Mouse (Mus musculus) limb, embryonic 13.5 days (tissue): ENCODE measurements around the gene Pmm2. TPM values are rescaled to one million over a fixed set of nuclear protein-coding genes. Genes with fewer than 3 reads are reported as not detected.

ENCODE experiments used
- ATAC-seq: fragments of 200-750 bp; cut with Nextera tagmentation; 2 replicates; pipeline ENCODE4 v1.8.0; 2017; ENCODE audit warnings: low read depth, moderate number of reproducible peaks, moderate TSS enrichment; ENCODE audit not compliant: low FRiP score
- H3K27ac ChIP-seq: fragments of 300-500 bp; sonication (generic); 2 replicates; pipeline ENCODE4 v1.5.1; 2015; ENCODE audit warnings: inconsistent platforms, mild to moderate bottlenecking, moderate library complexity
- H3K27me3 ChIP-seq: fragments of 300-500 bp; sonication (generic); 2 replicates; pipeline ENCODE4 v1.6.1; 2015; ENCODE audit warnings: mild to moderate bottlenecking, inconsistent platforms
- H3K36me3 ChIP-seq: fragments of 300-500 bp; sonication (generic); 2 replicates; pipeline ENCODE4 v1.6.1; 2015; ENCODE audit warnings: inconsistent platforms, mild to moderate bottlenecking, moderate library complexity
- H3K4me1 ChIP-seq: fragments of 300-500 bp; sonication (generic); 2 replicates; pipeline ENCODE4 v1.6.1; 2015; ENCODE audit warnings: inconsistent platforms
- H3K4me2 ChIP-seq: fragments of 300-500 bp; sonication (generic); replicated peaks from 2 replicates; pipeline ENCODE4 v1.6.1; 2015; ENCODE audit warnings: inconsistent platforms, mild to moderate bottlenecking, moderate library complexity
- H3K4me3 ChIP-seq: fragments of 300-500 bp; sonication (generic); 2 replicates; pipeline ENCODE4 v1.5.1; 2015; ENCODE audit warnings: moderate library complexity, mild to moderate bottlenecking, inconsistent platforms
- H3K9ac ChIP-seq: fragments of 300-500 bp; sonication (generic); 2 replicates; pipeline ENCODE4 v1.6.1; 2015; ENCODE audit warnings: mild to moderate bottlenecking, inconsistent platforms
- H3K9me3 ChIP-seq: fragments of 300-500 bp; sonication (generic); 2 replicates; pipeline ENCODE4 v1.6.1; 2016; ENCODE audit warnings: inconsistent platforms
- WGBS: fragments of 180-500 bp; shearing (Covaris S2); methylation state at CpG from one replicate; pipeline ENCODE4 v1.1.7; 2015; 5-methylcytosine and 5-hydroxymethylcytosine counted together
- polyA plus RNA-seq: library from polyadenylated mRNA; unstranded; fragments of >200 nt; fragmentation: Nextera tagmentation; extraction: Ambion mirVana; gene quantifications from 2 replicates; pipeline ENCODE4 v1.2.1, GENCODE M21; 2015

Pmm2 gene
- polyA plus RNA-seq, 1 experiment from 2014 or later, result 53.3 TPM

DNA sequence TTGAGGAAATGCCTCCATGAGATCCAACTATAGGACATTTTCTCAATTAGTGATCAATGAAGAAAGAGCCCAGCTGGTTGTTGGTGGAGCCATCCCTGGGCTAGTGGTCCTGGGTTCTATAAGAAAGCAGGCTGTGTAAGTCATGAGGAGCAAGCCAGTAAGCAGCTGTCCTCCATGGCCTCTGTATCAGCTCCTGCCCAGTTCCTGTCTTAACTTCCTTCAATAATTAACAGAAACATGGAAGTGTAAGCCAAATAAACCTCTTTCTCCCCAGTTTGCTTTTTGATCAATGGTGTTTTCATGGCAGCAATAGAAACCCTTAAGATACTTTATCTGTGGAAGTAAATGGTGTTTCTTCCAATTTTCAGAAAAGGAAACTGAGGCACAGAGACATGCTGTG, 35.3 kb downstream of the Pmm2 start:
- Histone ChIP-seq H3K4me1 (peaks cover 32% of the 10 kb centered on the region), H3K27me3 (0 out of 2 replicates have a peak, but pooled peaks cover 8% of the 10 kb centered on the region), H3K27ac (no peak overlapping the region), H3K9ac (no peak overlapping the region), H3K9me3 (no peaks in the 10 kb centered on the region), H3K4me3 (no peak overlapping the region), H3K36me3 (peaks cover 6% of the 10 kb centered on the region; the same call in 1 of the 2 replicates), H3K4me2 (peak overlapping the region; percentile 84; the same call in 1 of the 2 replicates)
- ATAC-seq, result no peak

DNA sequence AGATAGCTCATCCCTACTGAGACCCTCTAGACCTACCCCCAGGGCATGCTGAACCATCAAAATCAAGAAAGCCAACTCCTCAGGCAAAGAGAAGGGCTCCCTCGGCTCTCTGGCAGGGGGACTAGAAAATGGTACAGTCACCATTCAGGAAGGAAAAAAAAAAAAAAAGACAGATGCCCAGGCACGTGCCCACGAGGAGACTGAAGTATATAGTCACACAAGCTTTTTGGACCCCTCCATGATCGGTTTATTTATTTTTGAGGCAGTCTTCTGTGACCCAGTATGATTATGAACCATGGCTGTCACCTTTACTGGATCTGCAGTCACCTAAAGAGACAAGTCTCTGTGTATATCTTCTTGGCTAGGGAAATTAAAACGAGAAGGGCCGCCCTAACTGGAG, 35.9 kb downstream of the Pmm2 start:
- H3K4me1 ChIP-seq, result peaks cover 28% of the 10 kb centered on the region
- H3K27ac ChIP-seq, result no peak overlapping the region
- H3K9ac ChIP-seq, result no peak overlapping the region
- 67% methylated on average over 6 of the region's 6 CpGs for WGBS
- H3K4me2 ChIP-seq, result no peak overlapping the region
- H3K4me3 ChIP-seq, result no peak overlapping the region
- H3K36me3 ChIP-seq, result peaks cover under 1% of the 10 kb centered on the region; the same call in 1 of the 2 replicates
- ATAC-seq, result no peak
- no peaks in the 10 kb centered on the region for H3K9me3 ChIP-seq
- H3K27me3 ChIP-seq, result 0 out of 2 replicates have a peak, but pooled peaks cover 8% of the 10 kb centered on the region

DNA sequence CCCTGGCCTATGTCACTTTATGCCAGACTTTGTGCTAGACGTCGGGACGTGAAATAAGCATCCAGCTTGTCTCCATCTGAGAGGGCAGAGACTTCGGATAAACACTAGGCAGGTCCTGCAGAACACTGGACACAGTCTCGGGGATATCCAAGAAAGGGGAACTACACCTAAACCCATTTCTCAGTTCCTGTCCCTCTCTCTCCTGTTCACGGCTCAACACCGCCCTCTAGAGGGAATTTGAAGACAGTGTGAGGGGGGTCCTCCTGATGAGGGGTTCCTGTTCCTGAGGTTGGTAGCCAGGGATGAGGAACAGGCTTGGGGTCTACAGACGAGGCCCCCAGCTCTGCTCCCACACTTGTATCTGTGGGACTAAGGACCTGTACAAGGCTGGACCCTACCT, 36.7 kb downstream of the Pmm2 start:
- H3K4me2 ChIP-seq, result no peak overlapping the region
- no peak overlapping the region for H3K9ac ChIP-seq
- no peak overlapping the region for H3K4me3 ChIP-seq
- 3% methylated on average over 8 of the region's 8 CpGs for WGBS
- H3K4me1 ChIP-seq, result peaks cover 20% of the 10 kb centered on the region
- H3K36me3 ChIP-seq, result no peaks in the 10 kb centered on the region
- H3K27ac ChIP-seq, result no peak overlapping the region
- ATAC-seq, result no peak
- H3K9me3 ChIP-seq, result no peaks in the 10 kb centered on the region
- 0 out of 2 replicates have a peak, but pooled peaks cover 8% of the 10 kb centered on the region for H3K27me3 ChIP-seq

DNA sequence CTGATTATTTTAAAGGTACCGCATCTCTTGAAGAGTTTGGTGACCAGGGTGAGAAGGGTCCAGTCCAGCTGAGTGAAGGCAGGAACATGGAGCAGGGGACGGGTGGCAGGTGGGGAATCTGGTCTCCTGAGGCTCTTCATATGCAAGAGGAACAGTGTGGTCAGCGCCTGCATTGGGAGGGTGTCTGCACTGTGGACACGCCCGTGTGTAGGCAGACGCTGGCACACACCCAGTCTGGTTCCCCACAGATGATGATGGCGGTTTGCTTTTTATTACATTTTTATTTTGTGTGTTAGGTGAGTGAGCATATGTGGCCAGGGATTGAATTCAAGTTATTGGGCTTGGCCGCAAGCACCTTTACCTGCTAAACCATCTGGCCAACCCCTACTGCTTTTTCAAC, 38.1 kb downstream of the Pmm2 start:
- H3K27me3 ChIP-seq, result 0 out of 2 replicates have a peak, but pooled peaks cover 8% of the 10 kb centered on the region
- no peaks in the 10 kb centered on the region for H3K36me3 ChIP-seq
- no peak overlapping the region for H3K4me2 ChIP-seq
- no peak overlapping the region for H3K27ac ChIP-seq
- no peak for ATAC-seq
- H3K4me3 ChIP-seq, result no peak overlapping the region
- H3K9ac ChIP-seq, result no peak overlapping the region
- no peaks in the 10 kb centered on the region for H3K9me3 ChIP-seq
- peaks cover 6% of the 10 kb centered on the region for H3K4me1 ChIP-seq
- WGBS, result 84% methylated on average over 8 of the region's 8 CpGs

DNA sequence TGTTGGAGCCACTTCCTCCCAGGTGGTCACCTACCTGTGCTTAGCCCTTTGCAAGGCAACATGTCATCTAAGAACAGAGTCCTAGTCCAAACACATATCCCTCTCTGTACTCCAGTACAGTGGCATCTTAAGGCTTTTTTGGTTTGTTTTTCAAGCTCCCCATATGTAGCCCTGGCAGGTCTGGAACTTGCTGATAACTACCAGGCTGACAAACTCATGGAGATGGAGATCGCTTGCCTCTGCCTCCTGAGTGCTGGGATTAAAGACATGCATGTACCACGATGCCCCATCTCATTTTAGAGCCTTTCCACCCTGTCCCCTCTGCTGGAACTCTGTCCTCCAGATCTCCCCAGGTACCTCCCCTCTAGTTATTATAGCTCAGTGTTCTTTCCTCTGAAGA, 38.8 kb downstream of the Pmm2 start:
- H3K4me3 ChIP-seq, result no peak overlapping the region
- H3K4me2 ChIP-seq, result no peak overlapping the region
- H3K4me1 ChIP-seq, result no peaks in the 10 kb centered on the region
- no peak for ATAC-seq
- no peak overlapping the region for H3K9ac ChIP-seq
- H3K36me3 ChIP-seq, result no peaks in the 10 kb centered on the region
- H3K27ac ChIP-seq, result no peak overlapping the region
- 79% methylated on average over 2 of the region's 2 CpGs for WGBS
- 0 out of 2 replicates have a peak, but pooled peaks cover 8% of the 10 kb centered on the region for H3K27me3 ChIP-seq
- H3K9me3 ChIP-seq, result no peaks in the 10 kb centered on the region

DNA sequence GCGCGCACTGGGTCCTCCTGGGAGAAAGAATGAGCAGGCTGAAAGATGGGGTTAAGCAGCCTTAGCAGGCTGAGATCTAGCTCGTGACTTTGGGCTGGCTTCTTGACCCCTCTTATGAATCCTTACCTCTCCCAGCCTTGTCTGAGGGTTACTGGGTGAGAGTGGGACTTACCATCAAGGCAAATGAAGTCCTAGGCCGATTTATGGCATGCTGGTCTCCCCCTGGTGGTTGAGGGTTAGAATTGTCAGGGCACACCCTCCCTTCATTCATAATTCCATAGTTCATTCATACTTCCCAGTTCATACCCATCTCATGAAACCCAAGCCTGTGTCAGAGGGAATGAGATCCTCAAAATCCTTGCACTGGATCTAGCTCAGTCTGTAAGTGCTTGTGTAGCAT, 39.3 kb downstream of the Pmm2 start:
- Histone ChIP-seq H3K4me2 (no peak overlapping the region), H3K9me3 (no peaks in the 10 kb centered on the region), H3K4me1 (no peaks in the 10 kb centered on the region), H3K4me3 (no peak overlapping the region), H3K27ac (no peak overlapping the region), H3K9ac (no peak overlapping the region), H3K27me3 (0 out of 2 replicates have a peak, but pooled peaks cover 8% of the 10 kb centered on the region), H3K36me3 (no peaks in the 10 kb centered on the region)
- 51% methylated on average over 4 of the region's 4 CpGs for WGBS
- no peak for ATAC-seq

DNA sequence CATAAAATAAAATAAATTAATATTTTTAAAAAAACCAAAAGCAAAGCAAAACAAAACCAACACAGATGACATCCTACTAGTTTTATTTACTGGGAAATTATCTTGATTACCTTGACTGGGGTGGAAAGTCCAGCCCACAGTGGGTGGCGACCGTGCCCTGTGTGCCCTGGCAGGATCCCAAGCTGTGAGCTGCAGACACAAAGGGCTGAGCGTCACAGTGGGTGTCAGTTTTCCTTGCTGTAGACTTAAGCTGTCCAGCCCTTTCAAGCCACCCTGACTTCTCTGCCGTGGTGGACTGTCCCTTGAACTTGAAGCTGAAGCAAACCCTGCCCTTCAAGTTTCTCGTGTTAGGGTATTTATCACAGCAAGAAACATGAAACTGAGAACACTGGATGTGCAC, 40.6 kb downstream of the Pmm2 start:
- no peak overlapping the region for H3K27ac ChIP-seq
- H3K9me3 ChIP-seq, result no peaks in the 10 kb centered on the region
- ATAC-seq, result no peak
- 61% methylated on average over 5 of the region's 5 CpGs for WGBS
- no peak overlapping the region for H3K9ac ChIP-seq
- no peaks in the 10 kb centered on the region for H3K4me1 ChIP-seq
- no peak overlapping the region for H3K4me3 ChIP-seq
- H3K36me3 ChIP-seq, result no peaks in the 10 kb centered on the region
- H3K27me3 ChIP-seq, result 0 out of 2 replicates have a peak, but pooled peaks cover 5% of the 10 kb centered on the region
- H3K4me2 ChIP-seq, result no peak overlapping the region

DNA sequence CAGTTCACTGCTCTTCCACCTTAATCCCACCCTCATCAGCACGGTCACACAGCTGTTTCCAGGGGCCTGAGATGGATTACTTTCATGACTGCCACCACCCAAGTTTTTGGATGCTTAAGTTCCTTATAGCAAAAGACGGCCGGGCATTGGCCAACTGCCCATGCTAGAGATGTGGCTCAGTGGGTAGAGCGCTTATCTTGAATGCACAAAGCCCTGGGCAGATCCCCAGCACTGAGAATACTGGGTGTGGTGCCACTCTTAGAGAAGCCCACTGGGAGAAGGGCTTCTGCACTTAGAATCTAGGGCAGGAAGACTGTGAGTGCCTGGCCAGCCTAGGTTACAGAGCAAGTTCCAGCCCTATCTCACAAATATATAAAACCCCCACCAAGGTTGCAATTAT, 41.2 kb downstream of the Pmm2 start:
- Histone ChIP-seq H3K4me2 (no peak overlapping the region), H3K27ac (no peak overlapping the region), H3K9ac (no peak overlapping the region), H3K4me3 (no peak overlapping the region), H3K36me3 (peaks cover 6% of the 10 kb centered on the region), H3K4me1 (no peaks in the 10 kb centered on the region), H3K9me3 (no peaks in the 10 kb centered on the region), H3K27me3 (no peaks in the 10 kb centered on the region)
- no peak for ATAC-seq
- WGBS, result 81% methylated on average over 4 of the region's 4 CpGs

DNA sequence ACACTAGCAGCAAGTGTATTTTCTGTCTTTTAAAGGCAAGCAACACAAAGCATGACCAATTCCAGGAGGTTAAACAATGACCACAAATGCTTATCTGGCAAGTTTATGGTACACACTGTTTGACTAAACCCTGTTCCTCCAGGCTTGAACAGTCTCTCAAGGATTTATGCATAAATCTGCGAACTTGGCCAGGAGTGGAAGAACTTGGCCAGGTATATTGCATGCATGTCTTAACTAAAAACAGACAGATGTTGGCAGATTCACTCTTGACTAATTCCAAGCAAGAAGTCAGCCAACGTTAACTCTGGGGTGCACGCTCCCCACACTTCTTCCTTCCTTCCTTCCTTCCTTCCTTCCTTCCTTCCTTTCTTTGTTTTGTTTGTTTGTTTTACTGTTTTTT, 42.3 kb downstream of the Pmm2 start:
- Histone ChIP-seq H3K4me1 (no peaks in the 10 kb centered on the region), H3K9me3 (no peaks in the 10 kb centered on the region), H3K4me2 (no peak overlapping the region), H3K4me3 (no peak overlapping the region), H3K27ac (no peak overlapping the region), H3K27me3 (no peaks in the 10 kb centered on the region), H3K9ac (no peak overlapping the region), H3K36me3 (peaks cover 8% of the 10 kb centered on the region)
- 92% methylated on average over 3 of the region's 3 CpGs for WGBS
- ATAC-seq, result no peak

DNA sequence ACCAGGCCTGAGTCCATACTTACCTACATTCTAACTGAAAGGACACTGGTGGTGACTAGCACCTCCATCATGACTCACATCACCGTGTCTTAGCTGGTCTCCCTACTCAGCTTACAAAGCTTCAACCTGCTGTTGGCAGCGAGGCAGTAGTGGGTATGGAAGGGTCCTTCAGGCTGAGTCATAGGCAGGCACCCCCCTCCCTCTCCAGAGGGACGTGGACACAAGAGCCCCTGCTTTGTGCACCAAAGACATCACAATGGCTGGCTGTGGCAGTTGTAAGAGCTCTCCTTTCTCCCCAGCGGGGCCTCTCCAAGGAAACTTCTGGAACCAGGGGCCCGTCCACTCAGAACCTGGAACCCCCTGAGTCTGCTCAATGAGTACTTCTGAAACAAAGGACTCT, 43.0 kb downstream of the Pmm2 start, which contains the start of gene Gm5767:
TSS of gene Gm5767 (plus strand) at position 301 of the 400 bp plus-strand sequence.
- no peak within 1 kb of the TSS; the same call in 1 of the 2 replicates for H3K9ac ChIP-seq

DNA sequence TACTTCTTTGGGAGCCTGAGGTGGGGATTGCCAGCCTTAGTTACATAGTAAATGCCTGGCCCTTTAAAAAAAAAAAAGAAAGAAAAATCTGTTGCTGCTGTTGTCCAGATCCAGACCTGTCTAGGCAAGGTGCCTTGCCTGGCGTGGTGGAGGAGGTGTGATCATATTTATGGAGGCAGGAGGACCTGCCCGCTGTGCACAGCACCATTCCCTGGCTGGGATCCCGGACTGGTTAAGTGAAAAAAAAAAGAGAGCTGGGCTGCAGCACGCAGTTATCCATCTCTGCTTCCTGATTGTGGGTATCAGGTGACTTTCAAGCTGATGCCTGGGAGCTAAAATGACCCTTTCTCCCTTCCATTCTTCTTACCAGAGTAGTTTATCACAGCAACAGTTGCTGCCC, 47.6 kb downstream of the Pmm2 start:
- WGBS, result 30% methylated on average over 4 of the region's 4 CpGs
- no peak for ATAC-seq

More for the DNA sequence above, 43.0 kb downstream of the Pmm2 start, which contains the start of gene Gm5767:
- no peak within 1 kb of the TSS for H3K4me2 ChIP-seq
- H3K27me3 ChIP-seq, result no peaks in the 10 kb centered on the region
- WGBS, result 82% methylated on average over 5 of the region's 5 CpGs
- no peak within 1 kb of the TSS for H3K27ac ChIP-seq
- no peaks in the 10 kb centered on the region for H3K9me3 ChIP-seq
- no peaks in the 10 kb centered on the region for H3K4me1 ChIP-seq
- H3K36me3 ChIP-seq, result peaks cover 11% of the 10 kb centered on the region
- ATAC-seq, result no peak
- H3K4me3 ChIP-seq, result no peak within 1 kb of the TSS

DNA sequence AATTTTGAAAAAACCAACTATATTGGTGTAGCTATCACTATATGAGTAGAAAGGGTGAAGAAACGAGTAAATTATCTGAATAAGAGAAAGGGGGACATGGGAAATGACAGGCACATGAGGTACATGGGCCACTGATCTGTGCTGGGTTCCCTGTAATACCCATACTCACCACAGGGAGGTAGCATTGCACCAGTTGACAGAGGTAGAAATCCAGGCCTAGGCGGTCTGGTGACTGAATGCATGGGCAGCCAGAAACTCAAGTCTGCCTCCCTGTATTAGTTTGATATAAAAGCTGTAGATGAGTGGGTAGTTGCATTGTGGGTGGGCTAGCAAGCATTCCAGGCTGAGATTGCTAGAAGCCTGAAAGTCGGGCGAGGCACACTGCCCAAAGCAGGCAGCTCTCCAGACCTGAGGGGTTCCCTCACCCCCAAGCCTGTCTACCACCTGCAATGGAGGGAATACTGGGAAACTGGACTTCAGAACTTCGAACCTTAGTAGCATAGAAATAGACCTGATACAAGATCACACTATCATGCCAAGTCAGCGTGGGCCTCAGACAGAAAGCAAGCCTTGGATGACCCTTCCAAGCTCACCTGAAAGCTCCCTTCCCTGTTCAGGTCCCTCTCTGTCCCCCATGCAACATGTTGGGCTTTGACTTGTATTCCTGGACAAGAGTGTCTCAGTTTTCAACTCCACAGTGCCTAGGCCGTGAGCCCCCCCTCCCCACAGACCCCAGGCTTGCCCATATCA, 48.8 kb downstream of the Pmm2 start:
- Histone ChIP-seq H3K36me3 (peaks cover 68% of the 10 kb centered on the region), H3K4me2 (no peak overlapping the region), H3K27ac (no peak overlapping the region), H3K27me3 (no peaks in the 10 kb centered on the region), H3K4me1 (no peaks in the 10 kb centered on the region), H3K9ac (no peak overlapping the region), H3K9me3 (no peaks in the 10 kb centered on the region), H3K4me3 (no peak overlapping the region)
- WGBS, result 57% methylated on average over 7 of the region's 7 CpGs
- peak; percentile 21; the same call in 1 of the 2 replicates for ATAC-seq

More for the DNA sequence above, 47.6 kb downstream of the Pmm2 start:
- no peak overlapping the region for H3K4me2 ChIP-seq
- no peaks in the 10 kb centered on the region for H3K9me3 ChIP-seq
- peaks cover 56% of the 10 kb centered on the region for H3K36me3 ChIP-seq
- H3K27me3 ChIP-seq, result no peaks in the 10 kb centered on the region
- no peak overlapping the region for H3K4me3 ChIP-seq
- no peak overlapping the region for H3K9ac ChIP-seq
- H3K27ac ChIP-seq, result no peak overlapping the region; the same call in 1 of the 2 replicates
- H3K4me1 ChIP-seq, result no peaks in the 10 kb centered on the region
